Mouse (Mus musculus) spleen, embryonic (tissue): ENCODE data around the gene Th.

ENCODE experiments used
- CTCF ChIA-PET: fragments of 350-600 bp; sonication (Branson Sonifier 250); formaldehyde crosslinking; loops from one replicate; lab custom pipeline; 2022; lab: Charles Lee

Th gene

GRCm38 (mm10) chr7:142902931-142903330, 28.0 kb downstream of the Th start:
- CTCF ChIA-PET: no interaction called here

GRCm38 (mm10) chr7:142901774-142902173, 29.2 kb downstream of the Th start:
- CTCF ChIA-PET: no interaction called here

DNA sequence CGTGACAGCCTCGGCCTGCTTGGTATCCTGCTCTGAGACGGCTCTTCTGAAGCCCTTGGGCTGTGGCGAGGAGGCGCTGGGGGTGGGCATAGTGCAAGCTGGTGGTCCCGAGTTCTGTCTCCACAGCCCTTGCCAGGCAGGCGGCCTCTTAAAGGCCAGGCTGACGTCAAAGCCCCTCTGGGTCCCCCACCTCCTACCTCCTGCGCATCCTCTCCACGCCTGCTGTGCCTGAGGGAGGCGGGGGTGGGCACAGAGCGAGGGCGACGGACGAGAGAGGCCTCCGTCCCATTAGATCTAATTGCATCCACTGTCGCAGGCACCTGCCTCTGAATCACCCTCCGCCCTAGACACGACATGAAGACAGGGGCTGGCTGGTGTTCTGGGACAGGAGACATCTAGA, 31.1 kb downstream of the Th start:
- CTCF ChIA-PET: no interaction called here

DNA sequence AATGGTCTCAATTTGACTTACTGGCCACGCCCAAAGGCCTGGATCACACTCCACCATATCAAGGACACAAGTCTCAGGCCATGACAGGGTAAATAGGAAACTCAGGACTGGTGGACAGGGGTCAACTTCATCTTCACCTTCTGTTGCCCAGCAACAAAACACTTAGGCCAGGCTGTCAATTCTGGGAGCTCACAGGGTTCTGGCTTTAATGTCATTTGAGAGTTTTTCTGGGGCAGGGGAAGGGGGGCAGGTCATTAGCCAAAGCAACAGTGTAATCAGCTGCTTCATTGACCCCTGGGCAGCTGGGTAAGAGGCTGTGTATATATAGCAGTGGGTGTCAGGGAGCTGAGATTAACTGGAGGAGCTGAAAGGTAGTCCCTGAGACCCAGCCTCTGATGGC, 33.5 kb downstream of the Th start:
- CTCF ChIA-PET: no interaction called here

DNA sequence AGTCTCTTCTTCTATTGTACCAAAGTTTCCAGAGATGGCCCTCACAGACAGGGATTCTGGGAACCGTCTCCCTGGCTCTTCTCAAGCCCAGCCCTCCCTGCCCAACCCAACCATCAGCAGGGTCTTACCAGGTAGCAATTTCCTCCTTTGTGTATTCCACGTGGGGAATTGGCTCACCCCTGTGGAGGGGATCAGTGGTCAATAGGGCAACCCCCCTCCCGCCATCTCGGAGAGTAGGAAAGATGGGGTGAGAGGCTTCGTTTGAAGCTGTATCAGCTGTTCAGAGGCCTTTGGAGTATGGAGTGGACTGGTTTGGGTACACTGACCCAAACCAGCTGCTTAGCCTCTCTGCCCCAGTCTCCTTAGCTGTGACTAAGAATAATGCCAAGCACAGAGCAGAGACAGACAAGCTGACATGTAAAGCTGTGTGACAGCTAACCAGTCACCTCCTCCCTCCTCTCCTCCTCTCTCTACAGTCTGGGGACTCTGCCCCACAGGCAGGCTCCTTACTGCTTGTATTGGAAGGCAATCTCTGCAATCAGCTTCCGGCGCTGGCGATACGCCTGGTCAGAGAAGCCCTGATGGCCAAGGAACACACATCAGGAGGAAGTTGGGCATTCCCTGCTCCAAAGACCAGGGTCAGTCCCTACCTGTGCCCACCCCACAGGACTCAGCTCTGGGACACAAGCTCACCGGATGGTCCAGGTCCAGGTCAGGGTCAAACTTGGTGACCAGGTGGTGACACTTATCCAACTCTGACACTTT, 34.8 kb downstream of the Th start:
- CTCF ChIA-PET: interaction anchor here (0.6 kb wide), 1 partner anchor 1239 kb away, joined by 4 read pairs; no protein-coding TSS in a partner anchor

GRCm38 (mm10) chr7:142895223-142895840, 35.6 kb downstream of the Th start:
- CTCF ChIA-PET: no interaction called here

DNA sequence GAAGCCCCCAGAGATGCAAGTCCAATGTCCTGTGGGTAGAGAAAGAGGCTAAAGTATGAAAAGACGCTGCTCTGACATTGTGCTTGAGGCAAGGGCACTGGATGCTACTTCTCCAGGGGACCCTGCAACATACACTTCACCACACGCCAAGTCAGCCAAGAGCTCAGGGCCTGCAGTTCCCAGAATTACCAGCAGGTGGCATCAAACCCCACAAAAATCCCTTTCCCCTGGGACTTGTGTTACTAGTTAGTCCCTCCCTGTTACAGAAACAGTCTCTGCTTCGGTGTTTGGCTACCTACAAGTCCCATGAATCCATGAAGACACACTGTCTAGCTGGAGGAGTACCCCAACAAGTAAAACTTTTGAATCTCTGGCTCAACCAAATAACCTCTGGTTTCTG, 36.3 kb downstream of the Th start:
- CTCF ChIA-PET: no interaction called here

- CTCF ChIA-PET: interaction anchor here (0.7 kb wide), 1 partner anchor 655 kb away, joined by 3 read pairs; no protein-coding TSS in a partner anchor
These were observed 36.9 kb downstream of the Th start for GRCm38 (mm10) chr7:142893721-142894639.

DNA sequence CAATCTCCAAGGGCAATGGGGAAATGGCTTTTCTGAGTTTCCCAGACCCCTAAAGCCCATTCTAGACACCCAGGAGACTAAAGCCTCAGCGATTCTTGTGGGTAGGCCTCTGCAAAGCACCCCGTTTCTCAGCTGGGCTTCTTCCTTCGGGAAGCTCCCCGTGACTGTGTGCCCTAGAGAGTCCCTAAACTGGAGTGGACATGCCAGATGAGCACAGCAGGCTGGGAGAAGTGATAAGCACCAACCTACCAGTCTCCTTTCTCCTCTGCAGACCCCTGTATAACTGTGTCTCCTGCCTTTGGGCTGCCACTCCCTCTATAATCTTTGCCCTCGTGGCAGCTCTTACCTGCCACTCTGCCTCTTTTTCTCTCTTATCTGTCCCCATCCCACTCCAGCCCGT, 37.6 kb downstream of the Th start:
- CTCF ChIA-PET: interaction anchor here (0.7 kb wide), 1 partner anchor 656 kb away, joined by 3 read pairs; no protein-coding TSS in a partner anchor

DNA sequence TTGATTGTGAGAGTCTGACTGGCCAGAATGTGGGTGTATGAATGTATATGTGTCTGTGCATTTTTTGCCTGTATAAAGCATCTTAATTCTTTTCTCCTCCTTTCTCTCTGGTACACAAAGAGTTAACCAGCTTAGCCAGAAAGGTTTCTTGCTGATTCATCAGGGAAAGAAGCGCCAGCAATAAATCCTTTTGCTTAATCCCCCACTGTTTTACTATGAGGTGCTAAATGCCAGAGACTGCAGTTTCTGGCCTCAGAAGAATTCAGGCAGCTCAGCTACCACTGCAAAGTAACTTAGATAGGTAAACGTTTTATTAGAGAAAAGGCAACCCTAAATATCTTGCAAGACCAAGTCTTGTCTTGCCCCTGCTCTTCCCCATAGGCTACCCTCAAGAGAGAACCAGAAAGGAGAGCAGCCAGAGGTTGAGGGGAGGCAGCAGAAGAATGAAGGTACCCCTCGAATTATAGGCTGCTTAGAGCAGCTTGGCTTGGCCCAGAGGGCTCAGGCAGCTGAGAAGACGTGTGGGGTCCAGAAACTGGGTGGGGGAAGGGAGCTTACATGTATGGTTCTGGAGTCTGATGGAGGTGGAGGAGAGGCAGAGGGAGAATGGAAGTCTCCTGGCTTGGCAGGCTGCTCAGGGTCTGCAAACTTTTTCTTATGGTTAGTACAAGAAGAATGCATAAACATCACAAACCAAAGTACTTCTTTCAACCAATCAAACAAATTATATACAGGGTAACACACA, 61.3 kb downstream of the Th start:
- CTCF ChIA-PET: no interaction called here

DNA sequence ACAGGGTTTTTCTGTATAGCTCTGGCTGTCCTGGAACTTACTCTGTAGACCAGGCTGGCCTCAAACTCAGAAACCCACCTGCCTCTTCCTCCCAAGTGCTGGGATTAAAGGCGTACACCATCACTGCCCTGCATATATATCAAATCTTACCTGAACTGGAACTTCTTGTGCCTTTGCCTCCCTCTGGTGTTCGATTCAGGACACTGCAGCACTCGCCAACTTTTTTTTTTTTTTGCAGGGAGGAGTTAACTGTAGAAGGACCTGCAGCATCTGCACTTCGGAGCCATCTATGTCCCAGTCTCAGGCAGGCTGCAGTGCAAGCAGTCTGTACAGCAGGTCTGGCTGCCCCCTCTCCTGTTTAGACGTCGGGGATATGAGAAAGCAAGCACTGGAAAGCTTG, 80.2 kb downstream of the Th start:
- CTCF ChIA-PET: no interaction called here
